Mouse (Mus musculus) T-helper 1 cell (primary cell): Measurements from ENCODE around the gene Gm12185.
"Not testable (repeated sequence)": the region's sequence is repeated elsewhere in the genome, so short reads cannot be mapped to it uniquely, and the experiment has no call there.

ENCODE experiments used
- in situ Hi-C: fragments of 300-600 bp; cut with MboI, MseI; formaldehyde crosslinking; loops from one replicate; pipeline ENCODE4 v1.15.1; 2025; ENCODE audit warnings: high pct_unique_total_duplicates

Gm12185 gene

GRCm38 (mm10) chr11:48991740-48992520, at the start of gene Gm12185:
Gm12185 (minus strand) TSS chr11:48992226.
- in situ Hi-C loops = loop anchor here (5.0 kb wide), 1 partner anchor 70 kb away; the partner anchor contains the start of gene Tgtp2

GRCm38 (mm10) chr11:49012074-49012473, 20.0 kb upstream of the Gm12185 start:
- in situ Hi-C loops = not testable (repeated sequence)

- in situ Hi-C loops = loop anchor here (5.0 kb wide), 1 partner anchor 69 kb away; no protein-coding TSS in a partner anchor
Observed at GRCm38 (mm10) chr11:49006785-49007184, 14.8 kb upstream of the Gm12185 start.

GRCm38 (mm10) chr11:49006317-49006716, 14.3 kb upstream of the Gm12185 start:
- in situ Hi-C loops = loop anchor here (5.0 kb wide), 1 partner anchor 69 kb away; no protein-coding TSS in a partner anchor

- in situ Hi-C loops = not testable (repeated sequence)
Observed at GRCm38 (mm10) chr11:49000411-49000810, 8.4 kb upstream of the Gm12185 start.

- in situ Hi-C loops = loop anchor here (5.0 kb wide), 1 partner anchor 68 kb away; the partner anchor contains the start of gene Tgtp2
Observed at GRCm38 (mm10) chr11:48994018-48994417, 2.0 kb upstream of the Gm12185 start, which contains the start of gene Tgtp1. Tgtp1 (minus strand) TSS chr11:48994172.

- in situ Hi-C loops = loop anchor here (5.0 kb wide), 1 partner anchor 69 kb away; the partner anchor contains the start of gene Tgtp2
Observed at GRCm38 (mm10) chr11:48993296-48993695, 1.3 kb upstream of the Gm12185 start.

GRCm38 (mm10) chr11:48989981-48990380, 2.0 kb downstream of the Gm12185 start:
- in situ Hi-C loops = loop anchor here (5.0 kb wide), 1 partner anchor 72 kb away; the partner anchor contains the start of gene Tgtp2

DNA sequence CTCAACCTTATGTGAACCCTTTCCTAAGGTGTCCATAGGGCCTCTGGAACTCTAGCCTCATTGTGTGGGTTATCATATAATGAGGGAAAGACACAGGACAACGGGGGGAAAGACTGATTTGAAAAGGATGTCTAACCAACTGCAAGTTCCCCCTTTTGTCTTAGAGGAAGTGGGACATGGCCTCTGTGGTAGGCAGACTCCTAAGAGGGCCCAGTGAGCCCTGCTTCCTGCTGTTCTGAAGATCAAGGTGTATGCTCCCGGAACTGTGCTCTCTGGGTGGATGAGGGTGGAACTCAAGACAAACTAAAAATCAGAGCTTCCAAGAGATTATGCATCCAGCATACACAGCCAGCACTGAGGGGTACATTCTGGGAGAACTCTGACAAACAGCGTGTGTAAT, 3.8 kb downstream of the Gm12185 start:
- in situ Hi-C loops = not testable (repeated sequence)

DNA sequence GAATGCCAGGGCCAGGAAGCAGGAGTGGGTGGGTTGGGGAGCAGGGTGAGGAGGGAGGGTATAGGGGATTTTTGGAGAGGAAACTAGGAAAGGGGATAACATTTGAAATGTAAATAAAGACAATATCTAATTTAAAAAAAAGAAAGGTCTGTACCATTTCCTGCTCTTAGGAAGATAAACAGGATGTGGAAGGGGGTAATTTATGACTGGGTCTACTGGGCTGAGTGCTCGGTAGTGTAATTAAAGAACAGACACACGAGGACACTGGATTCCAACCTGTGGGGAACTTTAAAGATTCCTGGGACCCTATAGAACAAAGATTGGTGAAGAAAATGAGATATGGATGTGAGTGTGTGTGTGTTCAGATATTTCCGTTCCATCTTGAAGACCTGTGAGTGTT, 9.2 kb downstream of the Gm12185 start:
- in situ Hi-C loops = not testable (repeated sequence)

DNA sequence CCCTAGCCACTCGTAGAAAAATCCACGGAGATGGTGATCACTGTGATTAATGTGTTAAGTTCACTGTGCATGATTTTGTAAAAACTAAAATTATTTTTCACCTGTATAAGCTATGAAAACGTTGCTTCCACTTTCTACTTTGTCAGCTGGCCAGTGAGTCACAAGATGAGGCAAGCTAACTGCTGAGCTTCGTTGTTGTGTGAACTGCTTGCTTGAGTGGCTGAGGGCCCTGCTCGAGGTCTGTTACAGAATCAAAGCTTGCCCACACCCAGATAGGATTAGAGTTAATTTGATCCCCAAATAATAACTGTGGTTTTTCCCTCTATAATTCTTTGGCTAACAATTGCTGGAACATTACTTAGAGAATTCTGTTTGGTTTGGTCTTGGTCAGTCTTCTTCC, 12.0 kb downstream of the Gm12185 start:
- in situ Hi-C loops = not testable (repeated sequence)

- in situ Hi-C loops = loop anchor here (10.0 kb wide), 1 partner anchor 106 kb away; no protein-coding TSS in a partner anchor
Observed at GRCm38 (mm10) chr11:48979251-48979650, 12.8 kb downstream of the Gm12185 start, which contains the start of gene 9930111J21Rik1. 9930111J21Rik1 (minus strand) TSS chr11:48979398.

DNA sequence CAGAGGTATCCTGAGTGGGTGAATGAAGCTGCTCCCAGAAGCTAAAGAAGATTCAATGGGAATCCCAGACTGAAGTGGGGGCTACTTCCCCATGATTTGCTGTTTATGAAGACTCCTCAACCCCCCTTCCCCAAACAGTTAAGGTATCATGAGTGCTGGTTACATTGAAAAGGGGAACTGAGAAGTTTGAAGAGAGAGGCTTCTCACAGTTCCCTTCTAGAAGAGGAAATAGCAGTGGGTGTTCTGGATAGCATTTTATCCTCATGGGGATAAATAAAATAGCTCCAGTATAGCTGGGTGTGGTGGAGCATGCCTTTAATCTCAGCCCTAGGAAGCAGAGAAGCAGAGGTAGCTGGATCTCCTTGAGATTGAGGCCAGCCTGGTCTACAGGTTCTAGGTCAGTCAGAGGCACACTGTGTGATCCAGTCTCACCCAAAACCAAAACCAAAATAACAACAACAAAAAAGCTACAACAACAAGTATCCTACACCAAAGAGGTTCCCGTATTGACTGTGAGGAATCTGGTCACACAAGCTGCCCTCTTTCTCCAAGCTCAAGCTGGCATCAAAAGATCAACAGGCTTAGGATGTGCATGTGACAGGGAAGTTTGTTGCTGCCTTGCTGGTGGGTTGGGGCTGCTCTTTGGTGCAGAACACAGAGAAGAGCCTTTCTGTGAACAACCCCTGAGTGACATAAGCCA, 13.6 kb downstream of the Gm12185 start, which contains the start of gene Olfr56:
Gene Olfr56 (plus strand): TSS at position 650 of the 700 bp plus-strand sequence.
- in situ Hi-C loops = loop anchor here (10.0 kb wide), 1 partner anchor 106 kb away; no protein-coding TSS in a partner anchor

- in situ Hi-C loops = loop anchor here (10.0 kb wide), 1 partner anchor 110 kb away; no protein-coding TSS in a partner anchor
Observed at GRCm38 (mm10) chr11:48974686-48975085, 17.3 kb downstream of the Gm12185 start.

DNA sequence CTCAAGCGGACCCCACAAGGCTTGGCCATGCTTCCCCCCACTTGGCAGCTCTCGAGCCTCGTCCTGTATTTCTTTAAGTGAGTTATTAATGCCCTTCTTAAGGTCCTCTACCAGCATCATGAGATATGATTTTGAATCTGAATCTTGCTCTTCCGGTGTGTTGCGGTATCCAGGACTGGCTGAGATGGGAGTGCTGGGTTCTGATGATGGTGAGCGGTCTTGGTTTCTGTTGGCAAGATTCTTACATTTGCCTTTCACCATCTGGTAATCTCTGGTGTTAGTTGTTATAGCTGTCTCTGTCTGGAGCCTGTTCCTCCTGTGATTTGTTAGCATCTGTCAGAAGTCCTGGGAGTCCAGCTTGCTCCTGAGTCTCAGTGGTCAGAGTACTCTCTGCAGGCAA, 45.9 kb downstream of the Gm12185 start, which contains the start of gene Psme2b:
Gene Psme2b (minus strand): TSS at position 101 of the 400 bp plus-strand sequence.
- in situ Hi-C loops = not testable (repeated sequence)

- in situ Hi-C loops = loop anchor here (5.0 kb wide), 1 partner anchor 68 kb away; no protein-coding TSS in a partner anchor
Observed at GRCm38 (mm10) chr11:48939286-48939685, 52.7 kb downstream of the Gm12185 start.

GRCm38 (mm10) chr11:48935291-48935690, 56.7 kb downstream of the Gm12185 start:
- in situ Hi-C loops = loop anchor here (5.0 kb wide), 1 partner anchor 72 kb away; no protein-coding TSS in a partner anchor

DNA sequence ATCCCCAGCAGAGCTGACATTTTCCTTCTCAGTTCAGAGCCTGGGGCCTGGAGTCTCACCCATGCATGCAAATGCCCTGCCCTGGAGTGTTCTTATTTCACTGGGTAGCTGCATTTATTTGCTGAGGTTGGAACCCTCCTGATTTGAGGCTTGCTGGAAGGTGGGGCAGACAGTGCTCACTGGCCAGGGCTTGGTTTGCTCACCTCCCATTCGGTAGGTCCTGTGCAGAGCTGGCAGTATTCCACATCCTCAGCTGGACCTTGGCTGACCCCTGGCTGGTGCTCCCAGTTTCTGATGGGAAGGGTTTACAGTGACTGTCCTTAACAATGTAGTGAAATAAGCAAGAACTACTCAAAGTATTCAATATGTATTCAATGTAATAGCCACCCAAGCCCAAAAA, 58.1 kb downstream of the Gm12185 start:
- in situ Hi-C loops = not testable (repeated sequence)

GRCm38 (mm10) chr11:48933422-48933821, 58.6 kb downstream of the Gm12185 start:
- in situ Hi-C loops = not testable (repeated sequence)

DNA sequence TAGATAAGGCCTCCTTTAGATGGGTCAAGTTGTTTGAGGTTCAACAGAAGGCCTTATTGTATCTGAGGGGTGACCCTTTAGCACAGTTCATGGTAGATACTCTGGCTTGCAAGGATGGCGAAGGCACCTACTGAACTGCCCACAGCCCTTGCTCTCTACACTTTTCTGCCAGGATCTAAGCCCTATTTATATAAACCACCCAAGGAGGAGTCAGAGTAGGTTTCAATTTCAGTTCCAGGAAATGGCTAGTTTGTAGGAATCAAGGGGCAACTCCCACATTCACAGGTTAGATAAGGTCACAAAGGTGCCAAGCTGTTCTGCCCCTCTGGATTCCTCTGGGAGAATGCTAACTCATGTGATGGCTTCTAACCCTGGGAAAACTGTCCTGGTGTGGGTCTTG, 64.0 kb downstream of the Gm12185 start:
- in situ Hi-C loops = loop anchor here (5.0 kb wide), 1 partner anchor 51 kb away; no protein-coding TSS in a partner anchor

DNA sequence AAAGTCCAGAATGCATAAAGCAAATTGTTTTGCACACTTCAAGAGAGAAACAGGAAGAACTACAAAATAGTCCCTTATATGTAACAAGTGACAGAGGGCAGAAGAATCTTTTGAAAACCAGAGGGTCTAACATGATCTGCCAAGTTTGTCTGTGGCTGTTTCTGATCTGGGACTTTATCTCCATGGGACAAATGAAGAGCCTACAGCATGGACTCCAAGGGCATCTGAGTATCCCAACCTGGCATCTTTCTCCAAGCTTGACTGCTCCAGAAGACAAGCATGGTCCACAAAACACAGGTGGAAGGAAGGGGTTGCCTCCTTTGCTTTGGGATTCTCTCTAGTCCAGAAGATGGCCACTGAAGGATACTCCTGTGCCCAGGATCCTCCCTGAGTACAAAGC, 65.6 kb downstream of the Gm12185 start:
- in situ Hi-C loops = loop anchor here (5.0 kb wide), 1 partner anchor 49 kb away; no protein-coding TSS in a partner anchor
